Mouse (Mus musculus) CH12.LX (cell line): ENCODE measurements around the gene Rnf214. TPM values are rescaled to one million over a fixed set of nuclear protein-coding genes. Genes with fewer than 3 reads are reported as not detected.

Experiments
- DNase-seq: peaks from one replicate; pipeline ENCODE4 v3.0.0-alpha.2; 2013; ENCODE audit errors: extremely low read depth
- H3K27ac ChIP-seq: 2 replicates; pipeline ENCODE4 v1.5.1; 2012; ENCODE audit warnings: low read depth, mild to moderate bottlenecking, control low read depth, moderate library complexity; ENCODE audit not compliant: insufficient read depth
- H3K27me3 ChIP-seq: replicated peaks from 2 replicates; pipeline ENCODE3; 2012; ENCODE audit warnings: inconsistent platforms
- H3K36me3 ChIP-seq, 2 experiments: replicated peaks in 1 of 2; 2 replicates each; pipeline versions ENCODE3 to v1.6.1; 2012; ENCODE audit warnings: inconsistent platforms in 1 of 2, low read length in 1 of 2, mild to moderate bottlenecking in 1 of 2, mixed read lengths in 1 of 2, moderate library complexity in 1 of 2; ENCODE audit not compliant: control insufficient read depth in 1 of 2, insufficient read depth in 1 of 2
- H3K4me1 ChIP-seq, 2 experiments: 2 replicates each; pipeline ENCODE4 v1.6.1; 2012; ENCODE audit warnings: inconsistent platforms in 1 of 2, moderate library complexity in 1 of 2; ENCODE audit not compliant: insufficient read depth in 2 of 2, control insufficient read depth in 1 of 2
- H3K4me2 ChIP-seq: 2 replicates; pipeline ENCODE4 v1.6.1; 2012; ENCODE audit warnings: low read depth, mild to moderate bottlenecking, control low read depth; ENCODE audit not compliant: poor library complexity, insufficient read depth, severe bottlenecking
- H3K4me3 ChIP-seq, 3 experiments: fragments of 150-350 bp in 1 of 3; sonication (generic) in 1 of 3; replicated peaks in 1 of 3; 2 replicates each; pipeline versions ENCODE3 to v1.5.1; 2011 to 2012; ENCODE audit warnings: low read depth in 2 of 3, low read length in 2 of 3, mild to moderate bottlenecking in 2 of 3, moderate library complexity in 2 of 3, control low read depth in 1 of 3, improper control_type of control experiment in 1 of 3, inconsistent platforms in 1 of 3, mixed read lengths in 1 of 3; ENCODE audit not compliant: poor library complexity in 1 of 3
- H3K79me2 ChIP-seq: replicated peaks from 2 replicates; pipeline ENCODE4 v1.6.1; 2012; ENCODE audit warnings: mild to moderate bottlenecking, moderate library complexity; ENCODE audit not compliant: control insufficient read depth, poor library complexity, insufficient read depth, severe bottlenecking; ENCODE audit errors: extremely low read depth
- H3K9ac ChIP-seq: 2 replicates; pipeline ENCODE4 v1.6.1; 2012; ENCODE audit warnings: low read depth, mild to moderate bottlenecking, control low read depth, moderate library complexity; ENCODE audit not compliant: insufficient read depth
- H3K9me3 ChIP-seq: replicated peaks from 2 replicates; pipeline ENCODE3; 2012; ENCODE audit warnings: low read length, inconsistent platforms, mixed read lengths
- BHLHE40 ChIP-seq: IDR thresholded peaks from 2 replicates; pipeline ENCODE4 v1.6.1; 2011; ENCODE audit warnings: mild to moderate bottlenecking, low read depth, low read length, improper control_type of control experiment
- CHD1 ChIP-seq: IDR thresholded peaks from 2 replicates; pipeline ENCODE4 v1.6.1; 2012; ENCODE audit warnings: low read depth, low read length, improper control_type of control experiment, inconsistent platforms
- CTCF ChIP-seq, 2 experiments: IDR thresholded peaks in 1 of 2; conservative IDR thresholded peaks in 1 of 2; 2 replicates each; pipeline ENCODE4 v1.5.1; 2011 to 2012; ENCODE audit warnings: low read depth in 2 of 2, low read length in 2 of 2, improper control_type of control experiment in 1 of 2, inconsistent platforms in 1 of 2, mild to moderate bottlenecking in 1 of 2, moderate library complexity in 1 of 2
- E2F4 ChIP-seq: IDR thresholded peaks from 2 replicates; pipeline ENCODE4 v1.6.1; 2011; ENCODE audit warnings: low read depth, low read length, improper control_type of control experiment; ENCODE audit not compliant: insufficient replicate concordance
- JUN ChIP-seq: IDR thresholded peaks from 2 replicates; pipeline ENCODE4 v1.6.1; 2011; ENCODE audit warnings: low read depth, mild to moderate bottlenecking, low read length, improper control_type of control experiment, moderate library complexity; ENCODE audit not compliant: insufficient read depth
- JUND ChIP-seq: conservative IDR thresholded peaks from 2 replicates; pipeline ENCODE4 v1.6.1; 2011; ENCODE audit warnings: low read depth, low read length, improper control_type of control experiment
- MAX ChIP-seq: IDR thresholded peaks from 2 replicates; pipeline ENCODE4 v1.6.1; 2011; ENCODE audit warnings: low read length, improper control_type of control experiment
- MAZ ChIP-seq: IDR thresholded peaks from 2 replicates; pipeline ENCODE4 v1.6.1; 2012; ENCODE audit warnings: low read depth, mild to moderate bottlenecking, inconsistent platforms, low read length, improper control_type of control experiment, moderate library complexity
- MYC ChIP-seq: IDR thresholded peaks from 2 replicates; pipeline ENCODE4 v1.6.1; 2011; ENCODE audit warnings: low read depth, mild to moderate bottlenecking, improper control_type of control experiment, low read length
- NELFE ChIP-seq: IDR thresholded peaks from 2 replicates; pipeline ENCODE4 v1.6.1; 2011; ENCODE audit warnings: low read depth, low read length, improper control_type of control experiment
- NRF1 ChIP-seq: IDR thresholded peaks from 2 replicates; pipeline ENCODE4 v1.6.1; 2014; ENCODE audit warnings: low read depth, mild to moderate bottlenecking, inconsistent platforms, low read length, improper control_type of control experiment, moderate library complexity
- PAX5 ChIP-seq: IDR thresholded peaks from 2 replicates; pipeline ENCODE4 v1.6.1; 2012; ENCODE audit warnings: low read length, inconsistent platforms, mixed read lengths
- POLR2A ChIP-seq: IDR thresholded peaks from 2 replicates; pipeline ENCODE4 v1.6.1; 2011; ENCODE audit warnings: low read depth, mild to moderate bottlenecking, improper control_type of control experiment, low read length
- POLR2AphosphoS2 ChIP-seq: IDR thresholded peaks from 2 replicates; pipeline ENCODE4 v1.6.1; 2011; ENCODE audit warnings: low read depth, low read length, improper control_type of control experiment
- RAD21 ChIP-seq: IDR thresholded peaks from 2 replicates; pipeline ENCODE4 v1.6.1; 2011; ENCODE audit warnings: low read depth, mild to moderate bottlenecking, low read length, improper control_type of control experiment, moderate library complexity
- SIN3A ChIP-seq: IDR thresholded peaks from 2 replicates; pipeline ENCODE4 v1.6.1; 2012; ENCODE audit warnings: low read length, improper control_type of control experiment, inconsistent platforms
- SMC3 ChIP-seq: IDR thresholded peaks from 2 replicates; pipeline ENCODE4 v1.6.1; 2011; ENCODE audit warnings: low read depth, low read length, improper control_type of control experiment
- UBTF ChIP-seq: IDR thresholded peaks from 2 replicates; pipeline ENCODE4 v1.6.1; 2012; ENCODE audit warnings: low read depth, mild to moderate bottlenecking, inconsistent platforms, low read length, improper control_type of control experiment, moderate library complexity
- ZC3H11A ChIP-seq: IDR thresholded peaks from 2 replicates; pipeline ENCODE4 v1.6.1; 2012; ENCODE audit warnings: low read depth, mild to moderate bottlenecking, inconsistent platforms, low read length, improper control_type of control experiment
- ZMIZ1 ChIP-seq: IDR thresholded peaks from 2 replicates; pipeline ENCODE4 v1.6.1; 2012; ENCODE audit warnings: low read depth, mild to moderate bottlenecking, inconsistent platforms, low read length, improper control_type of control experiment
- ZNF384 ChIP-seq: IDR thresholded peaks from 2 replicates; pipeline ENCODE4 v1.6.1; 2012; ENCODE audit warnings: low read depth, low read length, improper control_type of control experiment, inconsistent platforms
- dilution Hi-C: fragments of 300-500 bp; cut with MboI; formaldehyde crosslinking; loops from 2 replicates; pipeline ENCODE4 v1.14.3; 2020; ENCODE audit warnings: low sequenced_read_pairs; ENCODE audit not compliant: extremely low pct_unique_long_range_greater_than_20kb, extremely low pct_ligation_motif_present
- in situ Hi-C: fragments of 300-500 bp; cut with MboI; formaldehyde crosslinking; loops from 3 replicates; pipeline ENCODE4 v1.14.3; 2019; ENCODE audit warnings: low sequenced_read_pairs, low pct_ligation_motif_present, low pct_unique_long_range_greater_than_20kb, mixed read lengths
- polyA plus RNA-seq: library from polyadenylated mRNA; unstranded; fragments of >175 nt; gene quantifications from 2 replicates; pipeline ENCODE4 v1.2.1, GENCODE M21; 2012; ENCODE audit warnings: low read depth; ENCODE audit not compliant: insufficient read length
- total RNA-seq, 2 experiments: library from RNA; depleted of rRNA; stranded (reverse); fragments of 300-350 nt in 1 of 2; fragments of >200 nt in 1 of 2; gene quantifications; 2 replicates each; pipeline ENCODE4 v1.2.3; 2012 to 2014

Rnf214 gene
- total and polyA plus RNA-seq, 3 experiments: 4.4 to 16.1 (median 9.4) TPM

DNA sequence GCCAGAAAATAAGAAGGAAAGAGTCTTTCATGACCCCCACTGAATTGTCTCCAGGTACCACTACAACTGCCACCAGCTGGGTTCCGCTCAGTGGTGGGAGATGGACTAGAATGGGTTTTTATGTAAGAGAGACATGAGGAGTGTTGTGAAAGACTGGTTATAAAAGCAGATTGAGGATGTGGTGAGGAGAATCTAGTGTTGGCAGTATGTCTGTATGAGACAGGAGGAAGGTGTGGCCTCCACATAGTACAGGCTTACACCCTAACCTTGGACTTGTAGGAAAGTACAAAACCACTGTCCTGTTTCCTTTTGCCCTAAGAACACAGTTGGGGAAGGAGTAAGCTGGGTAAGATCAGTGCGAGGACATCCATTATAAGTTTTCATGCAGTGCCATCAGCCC, 53.0 kb downstream of the Rnf214 start:
- H3K4me1 ChIP-seq: peaks cover 0 to under 1% of the 10 kb centered on the region in 2 experiments; a peak in 1 of 4 replicates
- no peaks in the 10 kb centered on the region for H3K27me3 ChIP-seq
- DNase-seq: no peak
- no peak overlapping the region for H3K27ac ChIP-seq
- no peaks in the 10 kb centered on the region for H3K79me2 ChIP-seq
- H3K4me2 ChIP-seq: no peak overlapping the region
- no peaks in the 10 kb centered on the region for H3K9me3 ChIP-seq
- dilution Hi-C loops (no loop called here), in situ Hi-C loops (no loop called here)
- H3K36me3 ChIP-seq: peaks cover 0 to 19% of the 10 kb centered on the region in 2 experiments
- no peak overlapping the region for H3K4me3 ChIP-seq
- H3K9ac ChIP-seq: no peak overlapping the region
- no peak for TF ChIP-seq MAZ
- TF ChIP-seq ZMIZ1: no peak
- no peak for TF ChIP-seq UBTF
- no peak for TF ChIP-seq CHD1
- TF ChIP-seq POLR2A: no peak
- no peak for TF ChIP-seq MAX
- no peak for TF ChIP-seq JUND
- TF ChIP-seq E2F4: no peak
- no peak for TF ChIP-seq NELFE
- no peak for TF ChIP-seq SMC3
- TF ChIP-seq ZNF384: no peak
- no peak for TF ChIP-seq PAX5
- TF ChIP-seq BHLHE40: no peak
- no peak for TF ChIP-seq ZC3H11A
- no peak for TF ChIP-seq RAD21
- no peak for TF ChIP-seq MYC
- TF ChIP-seq JUN: no peak
- no peak for TF ChIP-seq CTCF (conservative IDR thresholded peaks at IDR 0.05 in 1 of 2, IDR thresholded peaks at IDR 0.05 in 1 of 2; ENCODE audit: low read depth in 2 of 2, low read length in 2 of 2)
- TF ChIP-seq NRF1: no peak
- TF ChIP-seq POLR2AphosphoS2: no peak

DNA sequence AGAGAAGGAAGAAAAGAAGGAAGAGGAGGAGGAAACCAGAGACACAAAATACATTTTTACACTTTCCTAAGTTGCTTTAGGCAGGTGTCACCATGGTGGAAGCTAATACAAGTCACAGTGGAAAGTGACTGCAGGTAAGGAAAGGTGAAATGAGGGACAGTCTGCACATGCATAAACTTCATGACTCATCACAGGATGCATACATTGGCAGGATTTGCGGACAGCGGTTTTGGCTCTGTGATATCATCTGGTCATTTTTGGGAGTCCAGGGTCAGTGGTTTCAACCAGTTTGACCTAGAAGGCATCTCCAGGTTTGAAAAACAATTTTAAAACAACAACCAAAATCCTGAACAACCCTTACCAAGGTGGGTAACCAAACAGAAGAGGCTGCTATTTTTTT, 54.9 kb downstream of the Rnf214 start:
- Histone ChIP-seq H3K4me2 (no peak overlapping the region), H3K27ac (no peak overlapping the region), H3K79me2 (no peaks in the 10 kb centered on the region), H3K4me3 (no peak overlapping the region), H3K9me3 (no peaks in the 10 kb centered on the region), H3K4me1 (peaks cover 0 to 16% of the 10 kb centered on the region in 2 experiments; a peak in 2 of 4 replicates), H3K36me3 (peaks cover 0 to 2% of the 10 kb centered on the region in 2 experiments), H3K27me3 (no peaks in the 10 kb centered on the region), H3K9ac (no peak overlapping the region)
- no peak for DNase-seq
- dilution Hi-C loops: no loop called here
- TF ChIP-seq SMC3 (no peak), POLR2A (no peak), ZC3H11A (no peak), SIN3A (no peak)
- in situ Hi-C loops: no loop called here
